Mouse (Mus musculus) midbrain, embryonic 16.5 days (tissue): Measurements from ENCODE around the gene Acsm4. TPM values are rescaled to one million over a fixed set of nuclear protein-coding genes. Genes with fewer than 3 reads are reported as not detected.
A peak's percentile ranks its signal among the peaks of the same experiment; 100 is the strongest.

Source experiments
- ATAC-seq: fragments of 200-750 bp; cut with Nextera tagmentation; 2 replicates; pipeline ENCODE4 v1.8.0; 2017; ENCODE audit warnings: moderate TSS enrichment
- H3K27ac ChIP-seq: fragments of 300-500 bp; sonication (generic); 2 replicates; pipeline ENCODE4 v1.5.1; 2014; ENCODE audit warnings: mild to moderate bottlenecking, low read length, mixed read lengths
- H3K27me3 ChIP-seq: fragments of 300-500 bp; sonication (generic); 2 replicates; pipeline ENCODE4 v1.6.1; 2014; ENCODE audit warnings: low read depth, low read length, mixed read lengths; ENCODE audit not compliant: control insufficient read depth, insufficient read depth
- H3K36me3 ChIP-seq: fragments of 300-500 bp; sonication (generic); 2 replicates; pipeline ENCODE4 v1.6.1; 2014; ENCODE audit warnings: mild to moderate bottlenecking, low read length, moderate library complexity, mixed read lengths; ENCODE audit not compliant: control insufficient read depth, insufficient read depth
- H3K4me1 ChIP-seq: fragments of 300-500 bp; sonication (generic); 2 replicates; pipeline ENCODE4 v1.6.1; 2014; ENCODE audit warnings: mild to moderate bottlenecking, low read length, mixed read lengths; ENCODE audit not compliant: control insufficient read depth, insufficient read depth
- H3K4me2 ChIP-seq: fragments of 300-500 bp; sonication (generic); 2 replicates; pipeline ENCODE4 v1.6.1; 2014; ENCODE audit warnings: mild to moderate bottlenecking, low read length, mixed read lengths
- H3K4me3 ChIP-seq: fragments of 300-500 bp; sonication (generic); 2 replicates; pipeline ENCODE4 v1.5.1; 2014; ENCODE audit warnings: low read depth, mild to moderate bottlenecking, low read length, moderate library complexity, mixed read lengths
- H3K9ac ChIP-seq: fragments of 300-500 bp; sonication (generic); 2 replicates; pipeline ENCODE4 v1.6.1; 2014; ENCODE audit warnings: low read depth, low read length, mixed read lengths
- H3K9me3 ChIP-seq: fragments of 300-500 bp; sonication (generic); replicated peaks from 2 replicates; pipeline ENCODE4 v1.6.1; 2014; ENCODE audit warnings: mild to moderate bottlenecking, low read length, mixed read lengths; ENCODE audit not compliant: control insufficient read depth, poor library complexity, severe bottlenecking
- WGBS: fragments of 180-500 bp; shearing (Covaris S2); extraction: QIAGEN DNeasy Blood & Tissue Kit; methylation state at CpG from one replicate; pipeline ENCODE4 v1.1.7; 2014; 5-methylcytosine and 5-hydroxymethylcytosine counted together
- polyA plus RNA-seq: library from polyadenylated mRNA; unstranded; fragments of >200 nt; fragmentation: Nextera tagmentation; extraction: Ambion mirVana; gene quantifications from 2 replicates; pipeline ENCODE4 v1.2.1, GENCODE M21; 2015

Gene Acsm4
- not detected in 2 replicates for polyA plus RNA-seq

DNA sequence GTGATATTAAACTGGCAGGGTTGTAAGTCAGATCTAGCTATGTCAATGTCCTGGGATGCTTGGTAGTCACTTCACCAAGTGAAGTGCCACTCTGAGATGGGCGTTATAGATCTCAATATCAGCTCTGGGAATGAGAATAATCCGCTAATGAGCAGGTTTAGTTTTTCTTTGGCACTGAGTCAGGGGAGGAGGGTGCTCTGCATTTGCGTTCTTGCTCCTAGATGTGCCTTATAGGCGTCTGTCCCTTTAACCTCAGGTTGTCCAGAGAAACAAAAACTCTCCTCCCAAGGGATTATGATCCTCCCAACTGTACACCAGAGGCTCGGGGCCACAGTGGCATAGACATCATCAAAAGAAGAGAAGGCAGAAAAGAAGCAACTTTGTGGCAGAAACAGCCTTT lies at the start of gene Acsm4:
Gene Acsm4 (plus strand): TSS at position 301 of the 400 bp plus-strand sequence.
- Histone ChIP-seq H3K9me3 (no peaks in the 10 kb centered on the region), H3K27ac (no peak within 1 kb of the TSS), H3K36me3 (no peaks in the 10 kb centered on the region), H3K27me3 (no peaks in the 10 kb centered on the region), H3K9ac (no peak within 1 kb of the TSS), H3K4me3 (no peak within 1 kb of the TSS), H3K4me2 (no peak within 1 kb of the TSS), H3K4me1 (no peaks in the 10 kb centered on the region)
- 82% methylated on average over 5 of the region's 5 CpGs for WGBS
- no peak for ATAC-seq

- Histone ChIP-seq H3K27me3 (no peaks in the 10 kb centered on the region), H3K4me3 (no peak overlapping the region), H3K36me3 (no peaks in the 10 kb centered on the region), H3K27ac (no peak overlapping the region), H3K9me3 (no peaks in the 10 kb centered on the region), H3K9ac (no peak overlapping the region), H3K4me1 (no peaks in the 10 kb centered on the region), H3K4me2 (no peak overlapping the region)
- WGBS = 68% methylated on average over 5 of the region's 5 CpGs
- ATAC-seq = no peak
These were observed 47.5 kb upstream of the Acsm4 start for GRCm38 (mm10) chr7:119642307-119642706.

DNA sequence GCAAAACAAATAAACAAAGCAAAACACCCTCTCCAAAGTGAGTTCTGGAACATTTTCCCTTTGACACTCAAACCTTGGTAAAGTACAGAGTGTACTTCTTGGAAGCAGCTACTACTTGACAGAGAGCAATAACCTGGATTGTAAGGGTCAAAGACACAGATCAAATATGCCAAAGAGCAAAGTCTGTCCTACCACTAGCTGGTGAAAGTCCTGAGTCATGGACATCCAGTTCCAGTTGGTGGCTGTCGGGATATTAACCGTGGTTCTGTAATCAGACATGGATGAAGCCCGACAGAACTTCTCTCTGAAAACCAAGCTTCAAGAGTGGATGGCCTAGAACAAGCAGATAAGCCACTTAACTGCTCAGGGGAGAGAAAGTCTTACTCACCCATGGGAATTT lies 21.9 kb upstream of the Acsm4 start:
- ATAC-seq = no peak
- Histone ChIP-seq H3K4me2 (no peak overlapping the region), H3K9me3 (no peaks in the 10 kb centered on the region), H3K4me1 (no peaks in the 10 kb centered on the region), H3K9ac (no peak overlapping the region), H3K36me3 (no peaks in the 10 kb centered on the region), H3K27me3 (no peaks in the 10 kb centered on the region), H3K4me3 (no peak overlapping the region), H3K27ac (no peak overlapping the region)
- WGBS = 94% methylated on average over 3 of the region's 3 CpGs

DNA sequence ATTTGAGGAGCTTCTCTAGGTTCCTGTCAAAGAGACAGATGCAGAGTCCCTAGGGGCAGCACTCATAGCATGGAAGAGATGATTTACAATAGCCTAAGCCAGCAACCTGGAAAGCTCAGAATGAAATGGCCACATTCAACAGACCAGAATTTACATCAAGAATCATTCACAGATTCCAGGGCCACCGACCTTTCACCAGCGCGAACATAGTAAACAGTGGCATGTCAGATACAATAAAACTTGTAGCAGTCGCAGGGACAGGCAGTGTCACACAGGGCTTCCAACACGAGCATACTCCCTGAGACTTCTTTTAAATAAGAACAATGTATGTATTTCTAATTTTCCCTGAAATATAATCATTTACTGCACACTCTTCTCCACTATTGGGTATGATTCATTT lies 19.4 kb upstream of the Acsm4 start:
- no peaks in the 10 kb centered on the region for H3K4me1 ChIP-seq
- H3K36me3 ChIP-seq = no peaks in the 10 kb centered on the region
- no peak for ATAC-seq
- no peak overlapping the region for H3K27ac ChIP-seq
- no peak overlapping the region for H3K9ac ChIP-seq
- 79% methylated on average over 5 of the region's 5 CpGs for WGBS
- H3K4me3 ChIP-seq = no peak overlapping the region
- H3K27me3 ChIP-seq = no peaks in the 10 kb centered on the region
- no peak overlapping the region for H3K4me2 ChIP-seq
- H3K9me3 ChIP-seq = no peaks in the 10 kb centered on the region

DNA sequence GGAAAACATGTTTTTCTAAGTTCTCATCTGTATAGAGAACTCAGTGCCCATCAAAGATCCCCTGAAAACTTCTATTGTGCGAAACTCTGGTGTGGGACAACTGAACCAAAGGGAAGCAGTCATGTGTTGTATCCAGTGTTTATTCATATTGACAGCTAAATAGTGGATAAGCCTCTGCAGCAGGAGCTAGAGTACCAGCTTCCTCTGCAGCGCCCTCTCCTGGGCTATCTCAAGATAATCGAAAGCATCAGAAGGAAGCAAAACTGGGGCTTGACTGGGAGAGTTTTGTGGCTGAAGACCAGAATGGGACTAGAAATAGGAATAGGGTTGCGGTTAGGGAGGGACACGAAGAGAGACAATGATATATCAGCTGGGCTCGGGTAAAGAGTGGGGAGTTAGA lies 18.9 kb upstream of the Acsm4 start:
- WGBS = 42% methylated on average over 6 of the region's 6 CpGs
- ATAC-seq = no peak

DNA sequence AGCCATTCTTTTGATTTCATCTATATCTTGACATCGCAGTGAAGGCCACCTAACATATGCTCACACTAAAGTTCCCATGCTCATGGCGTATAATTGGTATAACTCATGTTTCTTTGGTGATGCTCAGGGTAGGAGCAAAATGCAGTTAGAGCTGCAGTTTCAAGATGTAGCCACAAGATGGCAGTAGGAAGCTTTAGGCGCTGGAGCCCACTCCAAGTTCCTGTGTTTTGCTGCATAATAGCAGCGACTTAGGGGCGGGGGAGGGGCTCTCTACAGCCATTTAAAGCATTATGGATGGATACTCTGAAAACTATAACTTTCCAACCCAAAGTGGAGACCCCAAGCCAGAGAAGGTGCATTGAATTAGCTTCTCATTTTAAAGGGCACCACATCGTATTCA lies 16.4 kb upstream of the Acsm4 start:
- peak; percentile 42 for ATAC-seq
- no peaks in the 10 kb centered on the region for H3K36me3 ChIP-seq
- no peaks in the 10 kb centered on the region for H3K9me3 ChIP-seq
- no peak overlapping the region for H3K4me2 ChIP-seq
- 17% methylated on average over 6 of the region's 6 CpGs for WGBS
- no peaks in the 10 kb centered on the region for H3K27me3 ChIP-seq
- H3K27ac ChIP-seq = no peak overlapping the region
- H3K4me3 ChIP-seq = no peak overlapping the region
- no peaks in the 10 kb centered on the region for H3K4me1 ChIP-seq
- H3K9ac ChIP-seq = no peak overlapping the region

More for the DNA sequence above, 18.9 kb upstream of the Acsm4 start:
- Histone ChIP-seq H3K27ac (no peak overlapping the region), H3K4me2 (no peak overlapping the region), H3K36me3 (no peaks in the 10 kb centered on the region), H3K4me1 (no peaks in the 10 kb centered on the region), H3K9me3 (no peaks in the 10 kb centered on the region), H3K27me3 (no peaks in the 10 kb centered on the region), H3K9ac (no peak overlapping the region), H3K4me3 (no peak overlapping the region)

- H3K36me3 ChIP-seq = no peaks in the 10 kb centered on the region
- ATAC-seq = no peak
- H3K9ac ChIP-seq = no peak overlapping the region
- no peak overlapping the region for H3K4me3 ChIP-seq
- no peak overlapping the region for H3K27ac ChIP-seq
- no peaks in the 10 kb centered on the region for H3K9me3 ChIP-seq
- H3K4me2 ChIP-seq = no peak overlapping the region
- no peaks in the 10 kb centered on the region for H3K4me1 ChIP-seq
- no peaks in the 10 kb centered on the region for H3K27me3 ChIP-seq
- WGBS = 79% methylated on average over 8 of the region's 8 CpGs
These were observed 9.7 kb upstream of the Acsm4 start for GRCm38 (mm10) chr7:119680107-119680506.

GRCm38 (mm10) chr7:119682699-119683098 lies 7.1 kb upstream of the Acsm4 start:
- Histone ChIP-seq H3K9ac (no peak overlapping the region), H3K27ac (no peak overlapping the region), H3K4me1 (no peaks in the 10 kb centered on the region), H3K9me3 (no peaks in the 10 kb centered on the region), H3K4me3 (no peak overlapping the region), H3K27me3 (no peaks in the 10 kb centered on the region), H3K36me3 (no peaks in the 10 kb centered on the region), H3K4me2 (no peak overlapping the region)
- WGBS = 76% methylated on average over 4 of the region's 4 CpGs
- no peak for ATAC-seq

GRCm38 (mm10) chr7:119692302-119692701 lies 2.5 kb downstream of the Acsm4 start:
- Histone ChIP-seq H3K4me3 (no peak overlapping the region), H3K27me3 (no peaks in the 10 kb centered on the region), H3K4me1 (no peaks in the 10 kb centered on the region), H3K27ac (no peak overlapping the region), H3K9ac (no peak overlapping the region), H3K36me3 (no peaks in the 10 kb centered on the region), H3K9me3 (no peaks in the 10 kb centered on the region), H3K4me2 (no peak overlapping the region)
- ATAC-seq = no peak
- 80% methylated on average over 4 of the region's 4 CpGs for WGBS

- no peak overlapping the region for H3K4me3 ChIP-seq
- no peaks in the 10 kb centered on the region for H3K27me3 ChIP-seq
- H3K27ac ChIP-seq = no peak overlapping the region
- no peaks in the 10 kb centered on the region for H3K4me1 ChIP-seq
- no peak overlapping the region for H3K4me2 ChIP-seq
- H3K9ac ChIP-seq = no peak overlapping the region
- no peak for ATAC-seq
- no peaks in the 10 kb centered on the region for H3K9me3 ChIP-seq
- WGBS = 89% methylated on average over 1 of the region's 1 CpGs
- H3K36me3 ChIP-seq = no peaks in the 10 kb centered on the region
These were observed 5.1 kb downstream of the Acsm4 start for GRCm38 (mm10) chr7:119694926-119695325.
